Mouse (Mus musculus): Measurements from ENCODE around the gene Hist1h1c.

GRCm38 (mm10) chr13:23688956-23689355, 49.7 kb upstream of the Hist1h1c start:
- no peak for TF ChIP-seq POLR2A (IDR thresholded peaks at IDR 0.05; ENCODE audit: insufficient read depth, low read depth, low read length)
- no peak for TF ChIP-seq EP300 (IDR thresholded peaks at IDR 0.05; ENCODE audit: insufficient read depth, low read depth, low read length)
- TF ChIP-seq CTCF (IDR thresholded peaks at IDR 0.05) = no peak
